Mouse (Mus musculus): ENCODE measurements around the gene Tut7. TPM values are rescaled to one million over a fixed set of nuclear protein-coding genes. Genes with fewer than 3 reads are reported as not detected.
"Not testable (repeated sequence)": the region's sequence is repeated elsewhere in the genome, so short reads cannot be mapped to it uniquely, and the experiment has no call there.

Gene Tut7
- polyA plus RNA-seq, 1 experiment from 2014 or later = 62.8 TPM

DNA sequence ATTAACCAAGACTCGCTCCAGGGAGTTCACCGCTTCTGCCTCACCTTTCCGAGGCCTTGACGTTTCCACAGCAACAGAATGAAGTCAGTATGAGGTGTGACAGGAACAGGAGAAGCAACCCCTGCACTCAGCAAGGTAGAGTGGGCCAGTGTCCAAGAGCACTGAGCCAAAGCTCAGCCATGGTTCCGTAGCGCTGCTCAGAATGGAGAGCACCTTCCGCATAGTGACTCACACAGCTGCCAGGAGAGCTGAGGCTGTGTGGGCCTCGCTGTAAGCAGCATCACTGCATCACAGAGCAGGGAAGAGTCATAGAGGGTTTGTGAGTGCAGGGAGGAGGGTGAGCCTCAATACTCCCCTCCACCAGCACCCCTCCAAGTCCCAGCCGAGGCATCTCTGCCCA is 76.2 kb downstream of the Tut7 start, which contains the start of gene 1700014D04Rik:
1700014D04Rik (minus strand) TSS at position 42 of the 400 bp plus-strand sequence.
- no peak within 1 kb of the TSS for H3K4me2 ChIP-seq (replicated peaks)
- H3K27me3 ChIP-seq = no peaks in the 10 kb centered on the region
- no peaks in the 10 kb centered on the region for H3K4me1 ChIP-seq
- no peak within 1 kb of the TSS for H3K4me3 ChIP-seq
- 0 out of 2 replicates have a peak within 1 kb of the TSS, but pooled peaks have one; percentile 31 for H3K9ac ChIP-seq (replicated peaks)
- no peak for ATAC-seq (ENCODE audit: low FRiP score, low read depth)
- no peaks in the 10 kb centered on the region for H3K36me3 ChIP-seq
- H3K27ac ChIP-seq (replicated peaks) = no peak within 1 kb of the TSS
- H3K9me3 ChIP-seq = no peaks in the 10 kb centered on the region
- 86% methylated on average over 9 of the region's 9 CpGs for WGBS

DNA sequence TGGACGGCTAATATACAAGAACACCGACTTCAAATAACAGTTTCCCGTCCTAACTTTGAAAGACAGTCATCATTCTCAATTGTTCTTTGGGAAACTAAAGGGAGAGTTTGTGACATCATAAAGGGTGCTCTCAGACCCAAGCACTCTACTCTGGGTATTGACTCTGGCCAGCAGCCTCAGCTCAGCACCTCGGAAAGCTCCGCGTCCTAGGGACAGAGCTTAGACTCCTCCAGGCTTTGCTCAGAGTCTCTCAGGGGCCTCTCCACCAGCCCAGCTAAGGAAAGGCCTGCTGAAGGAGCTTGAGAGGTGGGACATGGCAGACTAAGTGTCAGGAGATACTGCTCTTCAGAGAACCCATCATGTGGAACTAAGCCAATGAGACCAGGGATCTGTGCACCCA is 76.8 kb downstream of the Tut7 start:
- no peak overlapping the region for H3K27ac ChIP-seq (replicated peaks)
- H3K9ac ChIP-seq (replicated peaks) = no peak overlapping the region
- H3K36me3 ChIP-seq = no peaks in the 10 kb centered on the region
- no peak overlapping the region for H3K4me3 ChIP-seq
- H3K4me1 ChIP-seq = no peaks in the 10 kb centered on the region
- 63% methylated on average over 5 of the region's 6 CpGs for WGBS
- H3K9me3 ChIP-seq = no peaks in the 10 kb centered on the region
- H3K4me2 ChIP-seq (replicated peaks) = no peak overlapping the region
- ATAC-seq (ENCODE audit: low FRiP score, low read depth) = no peak
- no peaks in the 10 kb centered on the region for H3K27me3 ChIP-seq

DNA sequence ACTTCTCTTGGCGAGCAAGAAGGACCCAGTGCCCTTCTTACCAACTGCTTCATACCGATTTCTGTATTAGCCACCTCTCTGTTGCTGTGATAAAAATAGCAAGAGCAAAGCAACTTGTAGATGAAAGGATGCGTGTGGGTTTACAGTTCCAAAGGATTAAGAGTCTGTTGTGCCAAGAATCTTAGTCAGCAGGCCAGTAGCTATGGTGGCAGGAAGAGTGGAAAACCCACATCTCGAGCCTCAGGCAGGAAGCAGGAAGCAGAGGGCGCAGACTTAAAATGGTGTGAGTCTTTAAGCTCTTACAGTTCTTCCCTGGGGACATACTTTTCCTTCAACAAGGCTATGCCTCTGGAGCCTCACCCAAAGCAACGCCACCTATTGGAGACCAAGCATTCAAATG is 77.5 kb downstream of the Tut7 start:
- no peak for ATAC-seq (ENCODE audit: low FRiP score, low read depth)
- Histone ChIP-seq H3K36me3 (no peaks in the 10 kb centered on the region), H3K27me3 (no peaks in the 10 kb centered on the region), H3K4me3 (no peak overlapping the region), H3K4me2 (replicated peaks) (no peak overlapping the region), H3K27ac (replicated peaks) (no peak overlapping the region), H3K4me1 (no peaks in the 10 kb centered on the region), H3K9ac (replicated peaks) (no peak overlapping the region), H3K9me3 (no peaks in the 10 kb centered on the region)
- 88% methylated on average over 6 of the region's 6 CpGs for WGBS

- Histone ChIP-seq H3K27ac (replicated peaks) (no peak overlapping the region), H3K4me1 (no peaks in the 10 kb centered on the region), H3K4me3 (no peak overlapping the region), H3K9me3 (no peaks in the 10 kb centered on the region), H3K36me3 (no peaks in the 10 kb centered on the region), H3K27me3 (no peaks in the 10 kb centered on the region), H3K9ac (replicated peaks) (no peak overlapping the region), H3K4me2 (replicated peaks) (no peak overlapping the region)
- 78% methylated on average over 10 of the region's 10 CpGs for WGBS
- ATAC-seq (ENCODE audit: low FRiP score, low read depth) = no peak
Observed at GRCm38 (mm10) chr13:59741697-59742096, 81.2 kb downstream of the Tut7 start.

DNA sequence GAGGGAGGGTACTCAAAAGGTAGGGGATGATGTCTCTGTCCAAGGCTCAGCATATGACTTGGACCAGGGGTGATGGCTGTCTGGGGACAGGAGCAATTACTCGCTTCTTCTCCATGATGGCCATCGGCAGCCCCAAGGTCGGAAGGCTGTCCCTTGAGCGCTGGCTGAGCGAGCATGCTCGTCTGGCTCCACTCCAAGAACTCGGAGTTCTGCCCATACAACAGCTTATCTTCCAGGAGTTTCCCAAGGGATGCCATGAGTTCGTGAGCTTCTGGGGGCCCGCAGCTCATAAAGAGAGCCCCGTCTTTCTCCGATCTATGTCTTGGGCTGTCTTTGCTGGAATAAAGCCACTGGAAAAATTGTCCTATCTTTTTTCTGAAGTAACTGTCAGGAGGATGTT is 81.9 kb downstream of the Tut7 start:
- Histone ChIP-seq H3K4me2 (replicated peaks) (no peak overlapping the region), H3K4me1 (no peaks in the 10 kb centered on the region), H3K9me3 (no peaks in the 10 kb centered on the region), H3K27ac (replicated peaks) (no peak overlapping the region), H3K27me3 (no peaks in the 10 kb centered on the region), H3K9ac (replicated peaks) (no peak overlapping the region), H3K4me3 (no peak overlapping the region), H3K36me3 (no peaks in the 10 kb centered on the region)
- ATAC-seq (ENCODE audit: low FRiP score, low read depth) = no peak
- 91% methylated on average over 11 of the region's 11 CpGs for WGBS

GRCm38 (mm10) chr13:59739397-59739796 is 83.5 kb downstream of the Tut7 start:
- no peaks in the 10 kb centered on the region for H3K36me3 ChIP-seq
- no peak for ATAC-seq (ENCODE audit: low FRiP score, low read depth)
- H3K27me3 ChIP-seq = no peaks in the 10 kb centered on the region
- no peaks in the 10 kb centered on the region for H3K9me3 ChIP-seq
- no peak overlapping the region for H3K9ac ChIP-seq (replicated peaks)
- H3K4me2 ChIP-seq (replicated peaks) = no peak overlapping the region
- no peak overlapping the region for H3K27ac ChIP-seq (replicated peaks)
- no peak overlapping the region for H3K4me3 ChIP-seq
- H3K4me1 ChIP-seq = no peaks in the 10 kb centered on the region
- 92% methylated on average over 4 of the region's 4 CpGs for WGBS

DNA sequence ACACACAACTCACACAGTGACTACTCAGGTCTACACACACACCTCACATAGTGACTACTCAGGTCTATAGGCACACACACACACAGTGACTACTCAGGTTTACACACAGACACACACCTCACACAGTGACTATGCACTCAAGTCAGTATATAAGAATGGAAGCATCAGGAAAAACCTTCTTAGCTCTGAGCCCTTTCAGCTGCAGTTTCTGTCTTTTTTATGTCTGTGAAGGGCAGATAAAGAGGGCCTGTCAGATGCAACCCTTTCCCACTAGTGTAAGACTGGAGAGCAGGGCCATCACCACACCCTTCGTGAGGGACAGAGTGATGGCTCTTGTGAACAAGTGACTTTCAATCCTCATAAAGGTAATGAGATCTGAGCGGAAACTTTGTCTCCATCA is 84.5 kb downstream of the Tut7 start:
- Histone ChIP-seq H3K4me2 (replicated peaks) (no peak overlapping the region), H3K36me3 (no peaks in the 10 kb centered on the region), H3K27me3 (no peaks in the 10 kb centered on the region), H3K4me3 (no peak overlapping the region), H3K4me1 (no peaks in the 10 kb centered on the region), H3K27ac (replicated peaks) (no peak overlapping the region), H3K9me3 (no peaks in the 10 kb centered on the region), H3K9ac (replicated peaks) (no peak overlapping the region)
- no peak for ATAC-seq (ENCODE audit: low FRiP score, low read depth)
- 78% methylated on average over 2 of the region's 2 CpGs for WGBS

DNA sequence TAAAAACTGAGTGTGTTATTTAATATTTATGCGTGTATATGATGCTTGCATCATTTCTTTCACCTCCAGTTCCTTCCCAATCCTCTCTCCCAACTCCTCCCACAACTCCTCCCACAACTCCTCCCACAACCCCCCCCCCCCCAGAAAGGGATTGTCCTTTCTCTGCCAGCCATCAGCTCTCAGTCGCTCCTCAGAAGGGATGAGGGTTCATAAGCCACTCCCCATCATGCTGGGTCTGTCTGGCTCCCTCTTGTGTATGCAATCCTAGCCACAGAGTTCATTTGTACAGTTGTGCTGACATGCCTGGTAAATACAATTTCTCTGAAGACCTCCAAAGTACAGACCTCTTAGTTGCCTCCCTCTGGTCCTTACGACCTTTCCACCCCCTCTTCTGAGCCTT is 87.8 kb downstream of the Tut7 start:
- no peak overlapping the region for H3K9ac ChIP-seq (replicated peaks)
- WGBS = 25% methylated on average over 3 of the region's 3 CpGs
- ATAC-seq (ENCODE audit: low FRiP score, low read depth) = no peak
- no peak overlapping the region for H3K27ac ChIP-seq (replicated peaks)
- no peaks in the 10 kb centered on the region for H3K9me3 ChIP-seq
- no peaks in the 10 kb centered on the region for H3K27me3 ChIP-seq
- H3K4me1 ChIP-seq = no peaks in the 10 kb centered on the region
- no peak overlapping the region for H3K4me3 ChIP-seq
- H3K4me2 ChIP-seq (replicated peaks) = no peak overlapping the region
- H3K36me3 ChIP-seq = no peaks in the 10 kb centered on the region

DNA sequence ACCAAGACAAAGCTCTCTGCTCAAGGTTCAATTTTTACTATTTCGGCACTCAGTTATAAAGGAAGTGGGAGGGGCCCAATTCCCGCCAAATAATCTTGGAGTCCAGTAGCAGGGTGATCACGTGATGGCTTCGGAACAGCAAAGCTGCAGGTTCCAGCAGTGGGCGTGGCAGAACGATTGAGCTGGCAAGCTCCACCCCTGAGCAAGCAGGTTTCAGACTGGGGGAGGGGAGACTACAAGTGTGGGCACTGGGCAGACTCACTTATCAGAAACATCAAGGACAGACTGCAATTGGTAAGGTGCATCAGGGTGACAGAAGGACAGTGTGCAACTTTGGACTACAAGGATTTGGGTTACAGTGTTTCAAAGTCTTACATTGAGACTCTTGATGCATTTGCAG is 88.6 kb downstream of the Tut7 start:
- not testable (repeated sequence) for H3K27me3 ChIP-seq; H3K4me2 ChIP-seq (replicated peaks); H3K9me3 ChIP-seq; H3K36me3 ChIP-seq; H3K4me1 ChIP-seq; H3K27ac ChIP-seq (replicated peaks); ATAC-seq (ENCODE audit: low FRiP score, low read depth); H3K4me3 ChIP-seq; H3K9ac ChIP-seq (replicated peaks)
- 31% methylated on average over 6 of the region's 6 CpGs for WGBS

GRCm38 (mm10) chr13:59733936-59734335 is 89.0 kb downstream of the Tut7 start:
- H3K9me3 ChIP-seq = no peaks in the 10 kb centered on the region
- no peaks in the 10 kb centered on the region for H3K36me3 ChIP-seq
- H3K27ac ChIP-seq (replicated peaks) = no peak overlapping the region
- H3K27me3 ChIP-seq = no peaks in the 10 kb centered on the region
- 83% methylated on average over 4 of the region's 4 CpGs for WGBS
- H3K4me2 ChIP-seq (replicated peaks) = no peak overlapping the region
- H3K9ac ChIP-seq (replicated peaks) = no peak overlapping the region
- no peak for ATAC-seq (ENCODE audit: low FRiP score, low read depth)
- no peak overlapping the region for H3K4me3 ChIP-seq
- H3K4me1 ChIP-seq = no peaks in the 10 kb centered on the region

DNA sequence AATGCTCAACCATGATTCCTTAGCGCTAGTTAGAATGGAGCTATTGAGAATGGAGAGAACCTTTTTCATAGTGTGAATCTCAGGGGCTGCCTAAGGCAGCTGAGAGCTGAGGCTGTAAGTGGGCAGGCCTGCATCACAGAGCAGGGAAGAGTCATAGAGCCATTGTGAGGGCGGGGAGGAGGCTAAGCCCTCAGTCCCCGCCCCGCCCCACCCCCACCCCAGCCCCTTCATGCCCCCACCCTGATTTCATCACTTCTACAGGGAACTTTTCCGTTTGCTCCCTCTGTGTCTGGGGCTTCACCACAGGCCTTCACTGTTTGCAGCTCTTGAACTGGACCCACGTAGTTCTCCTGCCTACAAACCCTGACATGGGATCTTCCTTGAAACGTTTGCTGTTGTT is 91.3 kb downstream of the Tut7 start, which contains the start of gene Spata31d1d:
Spata31d1d (minus strand) TSS at position 101 of the 400 bp plus-strand sequence.
- H3K36me3 ChIP-seq = no peaks in the 10 kb centered on the region
- peaks cover 3% of the 10 kb centered on the region; the same call in 1 of the 2 replicates for H3K27me3 ChIP-seq
- H3K9me3 ChIP-seq = no peaks in the 10 kb centered on the region
- 46% methylated on average over 7 of the region's 7 CpGs for WGBS
- no peak within 1 kb of the TSS for H3K4me2 ChIP-seq (replicated peaks)
- ATAC-seq (ENCODE audit: low FRiP score, low read depth) = no peak
- no peak within 1 kb of the TSS for H3K4me3 ChIP-seq
- no peak within 1 kb of the TSS for H3K27ac ChIP-seq (replicated peaks)
- H3K4me1 ChIP-seq = no peaks in the 10 kb centered on the region
- no peak within 1 kb of the TSS for H3K9ac ChIP-seq (replicated peaks)

- H3K27me3 ChIP-seq = peaks cover 7% of the 10 kb centered on the region
- no peak overlapping the region for H3K4me2 ChIP-seq (replicated peaks)
- H3K27ac ChIP-seq (replicated peaks) = no peak overlapping the region
- no peak overlapping the region for H3K9ac ChIP-seq (replicated peaks)
- no peaks in the 10 kb centered on the region for H3K9me3 ChIP-seq
- H3K4me1 ChIP-seq = no peaks in the 10 kb centered on the region
- no peaks in the 10 kb centered on the region for H3K36me3 ChIP-seq
- H3K4me3 ChIP-seq = no peak overlapping the region
- 28% methylated on average over 7 of the region's 7 CpGs for WGBS
- ATAC-seq (ENCODE audit: low FRiP score, low read depth) = peak; percentile 82
Observed at GRCm38 (mm10) chr13:59728378-59729093, 94.4 kb downstream of the Tut7 start.
